Mouse (Mus musculus) thymus, adult 2 months (tissue): ENCODE results near the gene Aig1. TPM values are rescaled to one million over a fixed set of nuclear protein-coding genes. Genes with fewer than 3 reads are reported as not detected.

Experiments
- DNase-seq: peaks from one replicate; pipeline ENCODE4 v3.0.0; 2021
- H3K27ac ChIP-seq: fragments of 200-500 bp; 2 replicates; pipeline ENCODE4 v1.5.1; 2012; ENCODE audit warnings: low read length, control low read depth; ENCODE audit not compliant: control insufficient read depth, insufficient read depth
- H3K27me3 ChIP-seq: fragments of 200-500 bp; 2 replicates; pipeline ENCODE4 v1.6.1; 2012; ENCODE audit warnings: mild to moderate bottlenecking, low read length, moderate library complexity, mixed read lengths; ENCODE audit not compliant: control insufficient read depth, insufficient read depth
- H3K36me3 ChIP-seq: fragments of 200-500 bp; 2 replicates; pipeline ENCODE4 v1.6.1; 2012; ENCODE audit warnings: mild to moderate bottlenecking, low read length, moderate library complexity; ENCODE audit not compliant: control insufficient read depth, insufficient read depth
- H3K4me1 ChIP-seq: fragments of 200-500 bp; replicated peaks from 2 replicates; pipeline ENCODE4 v1.6.1; 2012; ENCODE audit warnings: low read length; ENCODE audit not compliant: control insufficient read depth, insufficient read depth
- H3K4me3 ChIP-seq: fragments of 200-500 bp; 2 replicates; pipeline ENCODE4 v1.5.1; 2012; ENCODE audit warnings: mild to moderate bottlenecking, low read length, control low read depth, moderate library complexity; ENCODE audit not compliant: control insufficient read depth, insufficient read depth
- CTCF ChIP-seq: fragments of 200-500 bp; IDR thresholded peaks from 2 replicates; pipeline ENCODE4 v1.5.1; 2012; ENCODE audit warnings: mild to moderate bottlenecking, control low read depth, low read length, moderate library complexity, borderline replicate concordance; ENCODE audit not compliant: control insufficient read depth, poor library complexity, insufficient read depth; ENCODE audit errors: extremely low read depth
- POLR2A ChIP-seq: fragments of 200-500 bp; IDR thresholded peaks from 2 replicates; pipeline ENCODE4 v1.6.1; 2012; ENCODE audit warnings: mild to moderate bottlenecking, low read length, control low read depth, moderate library complexity; ENCODE audit not compliant: control insufficient read depth, poor library complexity, insufficient read depth; ENCODE audit errors: extremely low read depth
- WGBS: fragments of 180-500 bp; shearing (Covaris S2); methylation state at CpG from one replicate; pipeline ENCODE4 v1.1.7; 2018; 5-methylcytosine and 5-hydroxymethylcytosine counted together
- polyA plus RNA-seq: library from polyadenylated mRNA; depleted of rRNA; stranded (reverse); fragments of >200 nt; gene quantifications from 2 replicates; pipeline ENCODE4 v1.2.3, GENCODE M21; 2012

The Aig1 gene
- polyA plus RNA-seq, 1 experiment: 26.5 TPM

DNA sequence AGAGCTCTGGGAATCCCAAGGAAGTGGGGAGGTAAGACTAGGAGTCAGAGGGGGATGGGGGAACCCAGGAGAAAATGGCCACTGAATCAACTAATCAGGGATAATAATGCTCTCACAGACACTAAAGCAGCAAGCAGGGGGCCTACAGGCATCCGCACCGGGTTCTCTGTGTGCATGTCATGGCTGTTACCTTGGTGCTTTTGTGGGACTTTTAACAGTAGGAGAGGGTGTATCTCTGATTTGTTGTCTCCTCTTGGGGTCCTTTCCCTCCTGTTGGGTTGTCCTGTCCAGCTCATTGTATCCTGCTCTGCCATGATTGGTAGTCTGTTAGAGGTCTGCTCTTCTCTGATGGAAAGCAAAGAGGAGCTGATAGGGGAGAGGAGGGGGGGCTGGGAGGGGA lies 19.6 kb downstream of the Aig1 start:
- Histone ChIP-seq H3K4me3 (no peak overlapping the region), H3K4me1 (no peaks in the 10 kb centered on the region), H3K36me3 (no peaks in the 10 kb centered on the region), H3K27ac (no peak overlapping the region), H3K27me3 (no peaks in the 10 kb centered on the region)
- WGBS: 96% methylated on average over 2 of the region's 2 CpGs
- DNase-seq: no peak
- TF ChIP-seq POLR2A (no peak), CTCF (no peak)

- WGBS: 95% methylated on average over 4 of the region's 4 CpGs
- no peak for DNase-seq
- H3K27me3 ChIP-seq: no peaks in the 10 kb centered on the region
- TF ChIP-seq POLR2A (no peak), CTCF (no peak)
- no peaks in the 10 kb centered on the region for H3K4me1 ChIP-seq
- no peaks in the 10 kb centered on the region for H3K36me3 ChIP-seq
- no peak overlapping the region for H3K27ac ChIP-seq
- no peak overlapping the region for H3K4me3 ChIP-seq
Measured at GRCm38 (mm10) chr10:13844864-13845263, 23.9 kb downstream of the Aig1 start.

DNA sequence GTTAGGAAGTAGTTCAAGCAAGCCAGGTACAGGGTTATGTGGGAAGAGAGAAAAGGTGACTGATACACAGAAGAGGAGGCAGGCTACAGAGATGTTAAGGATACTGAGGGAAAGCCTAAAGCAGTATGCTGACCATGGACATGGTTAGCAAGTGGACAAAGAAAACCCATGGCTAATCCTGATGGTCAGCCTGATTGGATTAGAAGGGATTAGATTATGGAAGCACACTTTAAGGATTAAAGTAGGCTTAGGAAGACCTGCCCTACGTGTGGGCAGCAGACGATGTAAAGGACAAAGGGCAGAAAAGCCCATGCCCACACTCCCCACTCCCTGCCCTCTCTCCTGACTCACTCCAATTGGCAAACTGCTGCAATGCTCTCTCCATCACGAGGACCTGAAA lies 25.0 kb downstream of the Aig1 start:
- Histone ChIP-seq H3K36me3 (no peaks in the 10 kb centered on the region), H3K27ac (no peak overlapping the region), H3K27me3 (no peaks in the 10 kb centered on the region), H3K4me3 (no peak overlapping the region), H3K4me1 (no peaks in the 10 kb centered on the region)
- WGBS: 82% methylated on average over 3 of the region's 3 CpGs
- no peak for TF ChIP-seq POLR2A
- no peak for TF ChIP-seq CTCF
- no peak for DNase-seq

- TF ChIP-seq POLR2A (no peak), CTCF (no peak)
- no peaks in the 10 kb centered on the region for H3K4me1 ChIP-seq
- H3K36me3 ChIP-seq: no peaks in the 10 kb centered on the region
- H3K27ac ChIP-seq: no peak overlapping the region
- DNase-seq: no peak
- H3K27me3 ChIP-seq: no peaks in the 10 kb centered on the region
- H3K4me3 ChIP-seq: no peak overlapping the region
- 82% methylated on average over 8 of the region's 8 CpGs for WGBS
Measured at GRCm38 (mm10) chr10:13842855-13843254, 25.9 kb downstream of the Aig1 start.

- DNase-seq: no peak
- no peaks in the 10 kb centered on the region for H3K4me1 ChIP-seq
- no peaks in the 10 kb centered on the region for H3K36me3 ChIP-seq
- H3K27ac ChIP-seq: no peak overlapping the region
- no peaks in the 10 kb centered on the region for H3K27me3 ChIP-seq
- H3K4me3 ChIP-seq: no peak overlapping the region
- TF ChIP-seq POLR2A (no peak), CTCF (no peak)
- WGBS: 92% methylated on average over 6 of the region's 6 CpGs
Measured at GRCm38 (mm10) chr10:13838511-13839126, 30.2 kb downstream of the Aig1 start.

GRCm38 (mm10) chr10:13837709-13838456 lies 30.9 kb downstream of the Aig1 start:
- H3K4me1 ChIP-seq: no peaks in the 10 kb centered on the region
- no peaks in the 10 kb centered on the region for H3K36me3 ChIP-seq
- H3K27ac ChIP-seq: no peak overlapping the region
- DNase-seq: no peak
- H3K4me3 ChIP-seq: no peak overlapping the region
- 93% methylated on average over 21 of the region's 21 CpGs for WGBS
- H3K27me3 ChIP-seq: no peaks in the 10 kb centered on the region
- TF ChIP-seq POLR2A (no peak), CTCF (no peak)

- no peaks in the 10 kb centered on the region for H3K27me3 ChIP-seq
- WGBS: 91% methylated on average over 9 of the region's 9 CpGs
- TF ChIP-seq POLR2A (no peak), CTCF (no peak)
Measured at GRCm38 (mm10) chr10:13836956-13837355, 31.8 kb downstream of the Aig1 start.

More at GRCm38 (mm10) chr10:13836956-13837355, 31.8 kb downstream of the Aig1 start:
- H3K4me3 ChIP-seq: no peak overlapping the region
- H3K27ac ChIP-seq: no peak overlapping the region
- no peaks in the 10 kb centered on the region for H3K36me3 ChIP-seq
- DNase-seq: no peak
- H3K4me1 ChIP-seq: no peaks in the 10 kb centered on the region
